Mouse (Mus musculus) CH12F3 (cell line): ENCODE data around the gene Ctdsp2.

ENCODE experiments used
- in situ Hi-C: fragments of 300-500 bp; cut with MboI; formaldehyde crosslinking; loops from 2 replicates; pipeline ENCODE4 v1.14.3; 2020; ENCODE audit warnings: low sequenced_read_pairs

Ctdsp2 gene

DNA sequence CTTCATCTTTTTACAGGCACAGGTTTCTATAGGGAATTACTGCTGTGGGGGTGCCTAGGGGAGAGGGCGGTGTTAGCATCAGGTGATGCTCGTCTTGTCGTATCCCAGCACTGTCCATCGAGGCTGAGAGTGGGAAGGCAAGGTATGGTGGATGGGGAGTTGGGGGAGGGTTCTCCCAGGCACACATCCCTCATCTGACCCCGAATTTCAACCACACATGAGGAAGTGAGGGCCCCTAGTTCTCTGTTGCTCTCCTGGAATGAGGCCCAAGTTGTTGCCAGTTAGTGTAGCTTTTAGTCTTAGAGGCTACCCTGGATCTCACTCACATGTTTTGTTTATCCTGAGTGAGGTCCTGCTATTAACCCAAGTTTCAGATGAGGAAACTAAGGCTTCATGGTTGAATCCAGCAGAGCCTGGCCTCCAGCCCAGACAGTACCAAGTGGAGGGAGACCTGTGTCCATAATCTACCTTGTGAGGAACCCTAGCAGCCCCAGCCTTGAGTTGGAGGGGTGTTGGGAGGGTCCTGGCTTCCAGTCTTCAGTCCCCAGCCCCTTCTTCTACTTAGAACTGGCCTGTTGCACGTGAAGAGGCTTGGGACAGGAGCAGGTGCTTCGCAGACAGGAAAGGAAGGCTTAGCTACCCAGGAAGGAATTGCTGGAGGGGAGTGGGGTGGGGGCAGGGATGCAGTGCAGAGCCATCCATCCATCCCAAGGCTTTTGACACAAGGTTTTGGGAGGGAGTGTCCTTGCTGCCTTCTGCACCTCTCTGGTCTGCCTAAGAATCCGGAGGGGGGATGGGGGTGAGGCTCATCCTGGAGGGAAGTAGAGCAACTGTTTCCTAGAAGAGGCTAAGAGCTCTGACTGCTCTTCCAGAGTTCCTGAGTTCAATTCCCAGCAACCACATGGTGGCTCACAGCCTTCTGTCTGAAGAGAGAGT is 8.9 kb downstream of the Ctdsp2 start:
- in situ Hi-C loops = no loop called here

DNA sequence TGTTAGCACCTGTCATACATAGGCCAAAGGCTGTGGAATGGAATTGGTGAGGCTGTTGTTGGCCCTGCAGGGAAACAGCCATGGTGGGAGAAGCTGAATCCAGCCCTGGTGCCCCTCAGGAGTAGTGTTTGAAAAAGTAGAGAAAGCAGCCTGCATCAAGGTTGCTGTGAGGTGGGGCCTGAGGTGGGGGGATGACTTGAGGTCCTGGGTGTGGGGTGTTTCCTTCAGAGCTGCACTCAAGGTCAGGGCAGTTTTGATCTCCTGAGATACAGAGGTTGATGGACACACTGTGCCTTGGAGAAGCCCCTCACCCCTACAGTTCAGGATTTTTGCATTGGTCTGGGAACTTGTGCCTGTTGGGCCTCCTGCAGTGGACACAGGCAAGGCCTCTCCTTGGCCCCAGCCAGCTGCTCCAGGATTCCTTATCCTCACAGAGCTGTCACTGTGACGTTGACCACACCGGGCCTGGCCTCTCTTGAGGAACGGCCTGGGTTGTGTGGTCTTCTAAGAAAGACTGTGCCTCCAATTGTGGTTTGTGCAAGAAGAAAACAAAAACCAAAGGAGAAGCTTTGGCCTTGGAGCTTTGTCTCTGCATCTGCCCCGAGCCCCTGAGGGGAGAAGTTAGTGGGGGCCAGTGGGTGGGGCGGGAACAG is 10.1 kb downstream of the Ctdsp2 start:
- in situ Hi-C loops = no loop called here

DNA sequence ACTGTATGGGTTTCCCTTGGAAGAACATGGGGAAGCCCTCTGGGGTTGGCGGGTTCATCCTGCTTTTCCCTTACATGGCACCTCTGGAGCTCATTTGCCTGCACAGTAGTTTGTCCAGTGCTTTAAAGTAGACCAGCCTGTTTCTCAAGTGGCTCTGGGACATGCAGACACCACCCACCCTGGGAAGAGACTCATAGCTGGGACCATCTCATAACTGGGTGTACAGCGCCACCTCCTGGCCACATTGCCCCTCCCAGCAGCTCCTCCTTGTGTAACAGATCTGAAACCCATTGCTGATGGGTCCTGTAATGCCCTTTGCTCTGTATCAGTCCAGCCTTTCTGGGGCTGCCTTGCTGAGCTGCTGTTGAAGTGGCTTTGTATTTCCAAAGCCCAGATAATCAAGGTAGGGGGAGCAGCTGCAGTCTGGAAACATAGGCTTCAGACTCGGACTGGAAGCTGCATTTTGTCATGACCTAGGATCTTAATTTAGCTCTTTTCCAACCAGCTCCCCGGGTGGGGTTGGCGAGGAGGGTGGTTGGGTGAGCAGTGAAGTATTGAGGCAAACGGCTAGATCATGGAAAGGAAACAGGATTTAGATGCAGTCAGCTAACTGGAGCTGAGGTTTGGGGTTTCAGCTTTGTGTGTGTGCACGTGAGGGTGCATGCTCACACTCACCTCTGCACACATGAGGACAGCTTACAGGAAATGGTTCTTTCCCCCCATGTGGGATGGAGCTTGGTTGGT is 12.0 kb downstream of the Ctdsp2 start:
- in situ Hi-C loops = no loop called here

DNA sequence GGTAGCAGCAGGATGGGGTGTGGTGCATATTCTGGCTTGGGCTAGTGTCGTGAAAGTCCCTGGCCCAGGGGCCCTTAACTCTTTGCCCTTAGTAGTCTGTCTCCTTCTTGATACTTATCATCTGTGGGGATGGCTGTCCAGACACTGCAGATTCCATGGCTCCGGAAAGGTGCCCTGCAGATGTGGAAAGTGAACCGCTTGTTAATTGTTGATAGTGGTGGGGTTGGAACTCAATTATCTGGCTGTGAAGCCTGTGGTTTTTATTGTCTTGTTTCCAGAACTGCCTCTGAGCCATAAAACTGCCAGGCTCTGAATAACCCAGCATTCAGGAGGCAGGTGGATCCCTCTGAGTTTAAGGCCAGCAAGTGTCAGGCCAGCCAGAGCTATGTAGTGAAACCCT is 13.2 kb downstream of the Ctdsp2 start:
- in situ Hi-C loops = no loop called here

DNA sequence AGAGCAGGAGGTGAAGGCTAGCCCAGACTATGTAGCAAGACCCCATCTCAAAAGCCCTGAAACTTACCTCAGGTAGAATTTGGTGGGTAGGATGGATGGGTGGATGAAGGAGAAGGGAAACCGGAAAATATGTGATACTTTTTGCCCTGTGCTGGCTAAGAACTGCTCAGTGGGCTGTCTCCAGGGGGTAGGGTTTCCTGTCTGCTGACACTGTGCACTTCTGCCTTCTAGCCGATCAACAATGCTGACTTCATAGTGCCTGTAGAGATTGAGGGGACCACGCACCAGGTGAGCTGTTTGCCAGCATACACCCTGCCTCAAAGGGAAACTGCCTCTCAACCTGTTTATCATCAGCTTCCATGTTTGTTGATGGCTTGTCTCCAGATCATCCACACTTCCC is 15.1 kb downstream of the Ctdsp2 start:
- in situ Hi-C loops = no loop called here

DNA sequence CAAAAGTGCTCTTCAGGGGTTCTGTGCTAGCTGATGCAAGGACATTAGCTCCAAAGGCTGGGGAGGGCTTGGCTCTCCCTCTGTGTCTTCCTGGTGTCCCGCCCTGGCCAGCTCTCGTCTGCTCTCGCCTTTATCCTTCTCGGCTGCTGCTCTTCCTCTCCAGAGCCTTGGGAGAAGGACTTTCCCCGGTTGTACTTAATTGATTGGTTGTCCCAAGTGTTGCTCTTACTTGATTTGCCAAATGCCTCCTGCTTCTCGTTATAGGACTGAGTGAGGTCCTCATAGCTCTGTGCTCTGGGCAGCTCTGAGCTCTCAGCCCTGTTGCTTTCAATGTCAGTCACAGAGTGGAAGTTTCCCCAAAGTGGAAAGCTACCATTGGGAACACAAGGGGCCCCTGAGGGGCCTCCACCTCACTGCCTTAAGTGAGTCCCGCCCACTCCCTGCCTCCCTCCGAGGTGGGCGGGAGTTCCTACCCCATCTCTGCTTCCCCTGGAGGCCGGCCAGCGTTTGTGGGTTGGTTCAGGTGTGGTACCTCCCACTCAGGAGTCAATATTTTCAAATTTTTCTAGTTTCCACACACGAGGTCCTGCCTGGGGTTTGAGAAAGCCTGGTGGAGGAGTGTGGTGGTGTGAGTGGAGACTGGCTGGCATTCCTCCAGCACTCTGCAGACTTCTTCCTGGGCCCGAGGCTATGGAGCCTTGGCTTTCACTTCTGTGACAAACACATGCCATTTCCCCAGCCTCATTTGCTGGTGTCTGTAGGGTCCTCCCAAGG is 19.0 kb downstream of the Ctdsp2 start:
- in situ Hi-C loops = no loop called here

DNA sequence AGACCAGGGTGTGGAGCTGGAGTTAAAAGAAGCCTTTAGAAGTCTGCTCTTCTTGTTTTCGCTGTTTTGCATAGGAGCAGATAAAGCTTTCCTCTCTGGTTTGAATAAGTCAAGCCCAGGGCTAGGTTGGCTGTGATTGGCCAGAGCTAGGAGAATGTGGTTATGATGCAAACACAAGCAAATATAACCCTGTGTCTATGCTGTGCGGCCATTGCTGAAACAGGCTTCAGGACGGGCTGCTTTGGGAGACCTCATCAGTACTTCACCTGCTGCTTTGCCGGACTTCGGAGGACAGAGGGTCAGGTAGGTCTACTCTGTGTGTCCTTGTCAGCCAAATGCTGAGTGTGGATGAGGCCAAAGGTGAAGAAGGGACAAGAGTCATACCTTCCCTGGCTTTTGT is 22.0 kb downstream of the Ctdsp2 start, which contains the start of gene Avil:
TSS of gene Avil (plus strand) at position 181 of the 400 bp plus-strand sequence.
- in situ Hi-C loops = no loop called here

DNA sequence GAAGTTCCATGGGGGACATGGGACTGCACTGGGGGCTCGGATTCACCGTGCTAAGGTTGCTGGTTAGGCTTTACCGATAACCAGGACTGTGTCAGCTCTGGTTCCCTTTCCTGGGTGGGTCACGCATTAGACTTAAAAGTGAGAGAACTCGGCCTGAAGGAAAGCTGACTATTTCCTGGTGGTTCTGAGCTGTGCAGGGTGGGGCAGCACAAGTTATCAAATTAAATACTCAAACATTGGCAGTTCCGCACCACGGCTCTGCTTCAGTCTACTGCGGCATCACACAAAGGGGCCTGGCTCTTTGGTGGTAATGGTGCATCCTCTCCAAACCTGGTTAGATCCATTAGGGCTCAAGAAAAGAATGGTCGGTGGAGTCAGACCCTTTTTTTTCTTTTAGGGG is 22.8 kb downstream of the Ctdsp2 start:
- in situ Hi-C loops = no loop called here

DNA sequence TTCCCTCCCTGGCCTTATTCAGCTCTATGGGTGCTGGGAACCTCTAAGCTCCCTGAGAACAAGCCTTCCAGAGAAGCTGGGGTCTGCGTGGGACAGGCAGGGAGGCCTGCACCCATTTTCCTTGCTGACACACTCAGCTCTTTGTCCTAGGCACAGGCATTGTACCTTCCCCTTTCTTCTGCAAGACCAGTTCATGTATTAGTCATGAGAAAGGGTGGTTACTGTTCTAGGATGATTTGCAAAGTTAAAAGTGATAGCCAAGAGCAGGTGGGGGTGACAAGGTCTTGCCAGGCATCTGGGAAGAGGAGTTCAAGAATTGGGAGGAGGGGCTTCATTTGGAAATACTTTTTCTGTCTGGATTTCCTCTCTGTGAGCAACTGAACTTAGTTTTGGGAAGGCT is 23.5 kb downstream of the Ctdsp2 start:
- in situ Hi-C loops = no loop called here

DNA sequence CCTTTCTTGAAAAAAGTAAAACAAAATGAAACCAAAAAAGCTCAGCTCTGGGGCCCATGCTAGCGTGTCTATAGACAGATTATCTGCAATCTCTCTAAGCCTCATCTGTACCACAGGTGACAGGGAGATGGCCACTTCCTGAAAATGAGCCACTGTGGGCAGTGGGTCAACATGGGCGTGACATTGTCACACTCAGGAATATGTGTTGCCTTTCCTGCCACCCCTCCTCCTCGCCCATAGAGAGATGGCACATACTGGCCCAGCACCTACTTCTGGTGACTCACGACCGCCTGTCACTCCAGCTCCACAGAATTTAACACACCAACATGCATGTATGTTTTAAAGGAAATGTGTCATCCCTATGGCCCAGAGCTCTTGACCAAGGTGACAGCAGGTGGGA is 24.2 kb downstream of the Ctdsp2 start:
- in situ Hi-C loops = no loop called here

DNA sequence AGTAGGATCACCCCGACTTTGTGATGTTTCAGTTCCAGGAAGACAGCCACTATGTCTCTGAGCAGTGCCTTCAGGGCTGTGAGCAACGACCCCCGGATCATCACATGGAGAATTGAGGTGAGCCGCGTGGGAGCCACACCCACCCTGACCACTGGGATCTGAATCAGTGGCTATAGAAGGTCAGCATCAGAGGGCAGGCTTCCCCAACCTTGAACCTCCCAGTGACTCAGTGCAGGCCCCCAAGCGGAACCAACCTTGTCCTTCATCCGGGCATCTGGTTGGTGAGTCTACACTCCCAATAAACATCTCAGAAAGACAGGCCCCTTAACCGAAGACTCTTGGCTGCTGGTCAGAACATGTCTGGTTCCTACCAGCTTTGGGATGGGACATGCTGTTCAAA is 24.8 kb downstream of the Ctdsp2 start:
- in situ Hi-C loops = no loop called here

DNA sequence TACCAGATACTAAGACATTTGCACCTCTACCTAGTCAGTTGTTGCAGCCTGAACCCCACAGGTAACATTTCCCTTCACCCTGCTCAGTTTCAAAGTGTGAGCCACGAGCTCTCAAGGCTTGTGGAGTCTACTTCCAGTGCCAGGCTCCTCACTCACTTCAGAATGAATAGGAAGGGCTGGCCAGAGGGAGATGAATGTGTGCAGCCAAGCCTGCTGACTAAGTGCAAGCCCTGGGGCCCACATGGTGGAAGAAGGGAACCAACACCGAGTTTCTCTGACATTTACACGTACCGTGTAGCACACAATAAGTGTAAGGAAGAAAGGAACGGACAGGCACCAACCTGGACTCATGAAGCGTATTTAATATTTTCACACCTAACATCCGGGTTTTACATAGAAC is 25.3 kb downstream of the Ctdsp2 start:
- in situ Hi-C loops = no loop called here

DNA sequence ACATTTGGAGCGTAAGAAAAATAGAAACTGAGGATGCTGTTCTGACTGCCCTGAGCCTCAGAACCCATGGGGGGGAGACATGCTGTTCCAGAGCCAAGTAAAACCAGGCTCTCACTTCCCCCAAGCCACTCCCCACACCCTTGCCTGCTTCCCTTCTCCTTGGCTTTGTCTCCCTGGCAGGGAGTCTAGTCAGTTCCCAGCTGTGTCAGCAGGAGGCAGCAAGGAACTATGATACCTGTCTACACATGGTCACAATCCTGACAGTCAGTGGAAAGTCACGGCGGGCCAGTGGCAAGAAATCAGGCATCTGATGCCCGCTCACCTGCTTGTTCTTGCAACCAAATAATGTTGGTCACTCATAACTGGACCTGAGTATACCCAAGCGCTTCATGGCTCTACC is 38.0 kb downstream of the Ctdsp2 start:
- in situ Hi-C loops = no loop called here

DNA sequence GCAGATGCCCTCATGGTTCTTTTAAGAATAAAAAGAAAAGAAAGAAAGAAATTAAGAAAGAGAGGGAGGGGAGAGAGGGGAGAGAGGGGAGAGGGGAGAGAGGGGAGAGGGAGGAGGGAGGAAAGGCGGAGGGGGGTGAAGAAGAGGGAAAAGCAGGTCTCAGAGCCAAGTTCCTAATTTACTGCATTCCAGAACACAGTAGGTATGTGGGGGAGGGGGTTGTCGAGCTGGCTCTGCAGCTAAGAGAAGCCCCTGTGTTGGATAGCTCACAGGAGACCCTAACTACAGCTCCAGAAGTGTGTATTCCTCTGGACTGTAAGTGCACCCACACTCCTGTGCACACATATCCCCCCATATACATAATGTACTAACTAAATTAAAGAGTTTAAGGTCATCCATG is 38.6 kb downstream of the Ctdsp2 start:
- in situ Hi-C loops = no loop called here

DNA sequence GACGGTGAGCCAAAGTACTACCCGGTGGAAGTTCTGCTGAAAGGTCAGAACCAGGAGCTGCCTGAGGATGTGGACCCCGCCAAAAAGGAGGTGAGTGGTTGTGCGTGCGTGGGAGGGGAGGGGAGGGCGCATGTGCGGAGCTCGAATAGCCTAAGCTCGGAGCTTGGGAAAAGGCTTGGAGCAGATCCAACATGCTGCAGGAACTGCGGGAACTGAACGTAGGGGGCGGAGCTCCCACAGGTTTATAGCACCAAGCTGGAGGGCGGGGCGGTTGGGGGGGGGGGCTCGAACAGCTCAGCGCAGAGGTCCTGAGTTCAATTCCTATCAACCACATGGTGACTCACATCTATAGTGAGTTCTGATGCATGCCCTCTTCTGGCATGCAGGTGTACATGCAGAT is 39.9 kb downstream of the Ctdsp2 start:
- in situ Hi-C loops = no loop called here

DNA sequence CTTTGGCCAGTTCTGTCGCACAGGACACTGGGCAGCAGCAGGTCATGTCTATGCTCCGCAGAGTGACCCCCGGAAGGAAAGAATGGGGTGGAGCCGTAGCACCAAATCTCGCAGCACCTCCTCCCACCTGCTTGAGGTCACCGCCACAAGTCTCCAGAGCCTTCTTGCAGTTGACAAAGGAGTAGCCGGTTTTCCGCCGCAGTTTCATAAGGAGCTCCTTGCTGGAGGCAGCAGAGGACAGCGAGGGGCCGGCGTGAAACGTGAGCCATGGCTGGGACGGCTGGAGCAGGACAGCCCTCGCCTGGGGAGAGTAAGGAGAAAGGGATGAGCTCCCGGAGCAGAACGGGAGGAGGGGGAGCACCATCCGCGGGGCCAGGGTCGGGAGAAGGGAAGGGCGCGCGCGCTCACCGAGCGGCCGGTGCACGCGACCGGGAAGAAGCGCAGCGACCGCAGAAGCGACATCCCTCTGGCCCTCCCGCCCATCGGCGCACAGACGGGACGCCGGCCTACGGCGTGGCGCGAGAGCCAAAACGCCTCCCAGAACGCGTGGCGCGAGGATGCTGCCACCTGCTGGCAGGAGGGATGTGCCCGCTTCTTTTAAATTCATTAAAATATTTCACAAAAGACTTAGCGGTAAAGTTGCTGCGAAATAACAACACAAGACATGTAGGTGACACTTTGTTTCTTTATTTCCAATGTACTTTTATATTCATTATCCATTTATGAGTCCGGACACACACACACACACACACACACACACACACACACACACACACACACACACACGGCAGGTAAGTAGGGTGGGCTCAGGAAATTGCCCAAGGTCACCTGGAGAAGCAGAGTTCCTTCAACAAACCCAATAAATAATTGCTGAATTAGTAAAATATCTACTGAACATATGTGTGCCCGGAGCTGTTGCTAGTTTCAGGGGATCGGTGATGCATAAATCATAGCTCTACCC is 52.1 kb downstream of the Ctdsp2 start, which contains the start of gene Tsfm:
TSS of gene Tsfm (minus strand) at position 505 of the 961 bp plus-strand sequence.
- in situ Hi-C loops = no loop called here

DNA sequence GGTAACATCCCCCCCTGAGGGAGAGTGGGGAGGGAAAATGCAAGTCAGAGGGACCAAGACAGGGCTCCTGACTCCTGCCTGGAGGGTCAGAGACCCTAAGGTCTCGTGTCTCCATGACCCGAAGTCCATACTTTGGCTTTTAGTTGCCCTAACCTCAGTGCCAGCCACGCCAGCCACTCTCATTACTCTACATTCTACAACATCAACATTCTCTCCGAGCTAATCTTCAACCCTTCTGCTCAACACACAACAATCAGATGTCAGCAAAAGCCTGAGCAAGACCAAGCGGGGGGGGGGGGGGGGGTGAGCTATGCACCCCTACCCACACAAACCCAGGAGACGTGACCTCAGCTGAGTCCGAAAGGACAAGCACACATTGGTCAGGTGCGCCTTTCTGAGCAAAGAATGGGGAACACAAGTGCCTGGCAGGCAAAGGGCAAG is 54.8 kb downstream of the Ctdsp2 start:
- in situ Hi-C loops = no loop called here

DNA sequence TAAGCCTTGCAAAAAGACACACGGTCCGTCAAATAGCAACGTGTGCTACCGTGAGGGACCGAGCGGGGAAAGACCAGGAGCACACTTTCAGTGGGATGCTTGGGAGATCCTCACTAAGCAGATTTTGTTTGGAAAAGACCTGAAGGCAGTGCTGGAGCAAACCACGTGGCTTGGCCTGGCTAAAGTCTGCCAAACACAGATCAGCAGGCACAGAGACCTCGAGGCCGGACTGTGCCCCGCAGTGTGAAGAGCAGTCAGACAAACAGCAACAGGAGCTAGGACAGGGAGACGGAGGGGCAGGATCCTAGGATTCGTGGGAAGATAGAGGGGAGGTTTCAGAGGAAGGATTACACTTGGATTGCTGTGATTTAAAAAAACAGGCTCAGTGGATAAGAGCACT is 57.8 kb downstream of the Ctdsp2 start:
- in situ Hi-C loops = no loop called here

DNA sequence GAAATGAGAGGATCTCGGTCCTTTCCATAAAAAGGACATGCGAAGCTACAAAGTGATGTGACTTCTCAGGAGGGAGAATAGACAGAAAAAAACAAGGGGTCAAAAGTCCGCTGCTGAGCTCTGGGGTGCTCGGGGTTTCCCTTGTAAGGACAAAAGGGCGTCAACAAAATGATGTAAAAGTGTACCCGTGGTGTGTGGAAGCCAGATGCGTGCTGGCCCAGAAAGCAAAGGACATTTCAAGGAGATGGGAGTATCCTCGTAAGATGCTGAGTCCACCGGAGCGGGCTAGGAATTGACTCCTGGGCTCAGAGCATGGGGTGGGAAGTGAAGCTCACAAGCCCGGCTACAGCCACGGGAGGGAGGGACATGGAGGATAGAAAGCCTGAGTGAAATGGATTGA is 59.1 kb downstream of the Ctdsp2 start:
- in situ Hi-C loops = no loop called here
